Mouse (Mus musculus) liver, embryonic 12.5 days (tissue): ENCODE measurements around the gene Zfp961. TPM values are rescaled to one million over a fixed set of nuclear protein-coding genes. Genes with fewer than 3 reads are reported as not detected.

Source experiments
- ATAC-seq: fragments of 200-750 bp; cut with Nextera tagmentation; 2 replicates; pipeline ENCODE4 v1.8.0; 2017; ENCODE audit warnings: moderate number of reproducible peaks, mild to moderate bottlenecking, moderate library complexity
- H3K27ac ChIP-seq: fragments of 300-500 bp; sonication (generic); 2 replicates; pipeline ENCODE4 v1.5.1; 2016; ENCODE audit warnings: mild to moderate bottlenecking
- H3K27me3 ChIP-seq: fragments of 300-500 bp; sonication (generic); replicated peaks from 2 replicates; pipeline ENCODE4 v1.6.1; 2016; ENCODE audit warnings: mild to moderate bottlenecking, moderate library complexity
- H3K36me3 ChIP-seq: fragments of 300-500 bp; sonication (generic); 2 replicates; pipeline ENCODE4 v1.6.1; 2016; ENCODE audit warnings: mild to moderate bottlenecking, moderate library complexity
- H3K4me1 ChIP-seq: fragments of 300-500 bp; sonication (generic); 2 replicates; pipeline ENCODE4 v1.6.1; 2016
- H3K4me2 ChIP-seq: fragments of 300-500 bp; sonication (generic); 2 replicates; pipeline ENCODE4 v1.6.1; 2016; ENCODE audit warnings: mild to moderate bottlenecking, moderate library complexity
- H3K4me3 ChIP-seq: fragments of 300-500 bp; sonication (generic); 2 replicates; pipeline ENCODE4 v1.5.1; 2016; ENCODE audit warnings: mild to moderate bottlenecking, moderate library complexity
- H3K9ac ChIP-seq: fragments of 300-500 bp; sonication (generic); 2 replicates; pipeline ENCODE4 v1.6.1; 2016; ENCODE audit warnings: mild to moderate bottlenecking, moderate library complexity
- H3K9me3 ChIP-seq: fragments of 300-500 bp; sonication (generic); replicated peaks from 2 replicates; pipeline ENCODE4 v1.6.1; 2016; ENCODE audit warnings: mild to moderate bottlenecking, moderate library complexity
- WGBS: fragments of 180-500 bp; shearing (Covaris S2); methylation state at CpG from one replicate; pipeline ENCODE4 v1.1.7; 2016; ENCODE audit not compliant: insufficient replicate concordance; 5-methylcytosine and 5-hydroxymethylcytosine counted together
- polyA plus RNA-seq: library from polyadenylated mRNA; unstranded; fragments of >200 nt; fragmentation: Nextera tagmentation; extraction: Ambion mirVana; gene quantifications from 2 replicates; pipeline ENCODE4 v1.2.1, GENCODE M21; 2016

The Zfp961 gene
- polyA plus RNA-seq, 1 experiment from 2014 or later, result 13.4 TPM

- Histone ChIP-seq H3K9me3 (no peaks in the 10 kb centered on the region), H3K4me2 (no peak overlapping the region), H3K27ac (no peak overlapping the region), H3K4me3 (no peak overlapping the region), H3K27me3 (no peaks in the 10 kb centered on the region), H3K9ac (no peak overlapping the region), H3K4me1 (no peaks in the 10 kb centered on the region), H3K36me3 (no peaks in the 10 kb centered on the region)
- ATAC-seq, result no peak
- WGBS, result 37% methylated on average over 1 of the region's 1 CpGs
Measured at GRCm38 (mm10) chr8:72042493-72042892, 91.7 kb downstream of the Zfp961 start.

Other genes starting within 250 kb of the Zfp961 start
- gene B3gnt3, start 249.2 kb upstream of the Zfp961 start, polyA plus RNA-seq, result 3.6 and 4.2 TPM in 2 replicates
- gene Fcho1, start 225.3 kb upstream of the Zfp961 start, polyA plus RNA-seq, result 19.5 and 20.6 TPM in 2 replicates
- gene Zfp709, start 69.0 kb upstream of the Zfp961 start, polyA plus RNA-seq, result 2.0 and 2.5 TPM in 2 replicates
- gene Zfp882, start 42.4 kb upstream of the Zfp961 start, polyA plus RNA-seq, result 1.1 and 1.4 TPM in 2 replicates
- gene Zfp617, start 42.4 kb upstream of the Zfp961 start, polyA plus RNA-seq, result 12.4 and 13.1 TPM in 2 replicates
- gene Cyp4f18, start 58.6 kb downstream of the Zfp961 start, polyA plus RNA-seq, result 1.1 TPM in 2 replicates
- gene Olfr372, start 90.2 kb downstream of the Zfp961 start, polyA plus RNA-seq, result not detected in 2 replicates
- not detected in 2 replicates for gene Olfr373, start 132.1 kb downstream of the Zfp961 start, polyA plus RNA-seq
- gene Olfr374, start 156.0 kb downstream of the Zfp961 start, polyA plus RNA-seq, result not detected in 2 replicates
- gene Tpm4, start 183.9 kb downstream of the Zfp961 start, polyA plus RNA-seq, result 160 and 165 TPM in 2 replicates
- 82.3 and 86.1 TPM in 2 replicates for gene Rab8a, start 210.2 kb downstream of the Zfp961 start, polyA plus RNA-seq
- 0.28 and 0.32 TPM in 2 replicates for gene Hsh2d, start 238.6 kb downstream of the Zfp961 start, polyA plus RNA-seq